Mouse (Mus musculus): ENCODE data around the gene Wfdc1. TPM values are rescaled to one million over a fixed set of nuclear protein-coding genes. Genes with fewer than 3 reads are reported as not detected.

Gene Wfdc1
- total and polyA plus RNA-seq, 3 experiments: not detected

DNA sequence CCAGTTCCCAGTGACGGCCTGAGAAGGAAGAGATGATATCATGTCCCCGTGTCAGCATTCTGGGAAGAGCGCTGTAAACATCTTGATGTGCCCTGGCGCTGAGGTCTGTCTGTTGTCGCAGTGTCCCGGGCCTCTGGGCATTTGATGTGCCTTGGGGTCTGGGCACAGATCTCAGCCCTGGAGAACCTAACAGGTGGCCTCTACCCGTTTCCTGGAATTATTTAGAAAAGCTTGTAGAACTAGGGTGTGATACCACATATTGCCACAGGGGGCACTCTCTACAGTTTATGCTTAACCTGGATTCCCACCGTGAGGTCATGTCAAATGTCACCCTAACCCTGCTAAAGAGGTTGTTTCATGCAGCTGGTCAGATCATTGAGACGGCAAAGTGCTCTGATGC is 51.6 kb downstream of the Wfdc1 start:
- no peak overlapping the region for H3K4me3 ChIP-seq (replicated peaks in 1 of 3; ENCODE audit: low read depth in 2 of 3, low read length in 2 of 3, poor library complexity in 1 of 3)
- no peaks in the 10 kb centered on the region for H3K36me3 ChIP-seq (replicated peaks in 1 of 2; ENCODE audit: control insufficient read depth in 1 of 2, insufficient read depth in 1 of 2, low read length in 1 of 2)
- H3K9me3 ChIP-seq (replicated peaks; ENCODE audit: low read length): no peaks in the 10 kb centered on the region
- peak; percentile 61 to 83 for TF ChIP-seq CTCF (conservative IDR thresholded peaks at IDR 0.05 in 1 of 2, IDR thresholded peaks at IDR 0.05 in 1 of 2; ENCODE audit: low read depth in 2 of 2, low read length in 2 of 2)
- TF ChIP-seq SIN3A (IDR thresholded peaks at IDR 0.05; ENCODE audit: low read length): no peak
- TF ChIP-seq RAD21 (IDR thresholded peaks at IDR 0.05; ENCODE audit: low read depth, low read length): peak; percentile 13
- in situ Hi-C loops (cut with MboI; ENCODE audit: low pct_ligation_motif_present, low pct_unique_long_range_greater_than_20kb, low sequenced_read_pairs): no loop called here
- peaks cover 0 to 5% of the 10 kb centered on the region in 2 experiments; a peak in 2 of 4 replicates for H3K4me1 ChIP-seq (ENCODE audit: control insufficient read depth in 1 of 2, insufficient read depth in 2 of 2)
- H3K27ac ChIP-seq (ENCODE audit: insufficient read depth, low read depth): no peak overlapping the region
- no peaks in the 10 kb centered on the region for H3K79me2 ChIP-seq (replicated peaks; ENCODE audit: control insufficient read depth, extremely low read depth, insufficient read depth, poor library complexity, severe bottlenecking)
- no peak overlapping the region for H3K4me2 ChIP-seq (ENCODE audit: insufficient read depth, low read depth, poor library complexity, severe bottlenecking)
- H3K9ac ChIP-seq (ENCODE audit: insufficient read depth, low read depth): no peak overlapping the region
- peak; percentile 55 for DNase-seq (ENCODE audit: extremely low read depth)
- peaks cover 64% of the 10 kb centered on the region for H3K27me3 ChIP-seq (replicated peaks)
- dilution Hi-C loops (cut with MboI; ENCODE audit: extremely low pct_ligation_motif_present, extremely low pct_unique_long_range_greater_than_20kb, low sequenced_read_pairs): no loop called here

DNA sequence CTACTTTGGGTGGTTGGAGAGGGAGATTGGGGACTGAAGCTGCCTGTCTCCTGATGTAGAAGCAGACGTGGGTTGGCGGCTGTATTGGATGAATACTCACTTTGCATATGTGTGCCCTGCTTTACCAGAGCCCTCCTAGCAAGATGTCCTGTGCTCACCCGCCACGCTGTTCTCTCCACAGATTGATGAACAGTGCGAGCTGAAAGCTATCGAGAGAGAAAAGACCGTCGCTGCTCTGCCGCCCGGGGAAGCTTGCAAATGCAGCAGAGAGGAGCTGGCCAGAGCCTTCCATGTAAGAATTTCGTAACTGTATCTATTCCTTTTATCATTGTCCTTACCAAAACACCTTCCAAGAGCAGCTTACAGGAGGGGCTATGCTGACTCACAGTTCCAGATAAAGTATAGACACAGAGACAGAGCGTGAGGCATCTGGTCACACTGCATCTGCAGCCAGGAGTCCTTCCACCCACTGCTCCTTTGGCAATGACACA is 52.9 kb downstream of the Wfdc1 start:
- DNase-seq (ENCODE audit: extremely low read depth): no peak
- in situ Hi-C loops (cut with MboI; ENCODE audit: low pct_ligation_motif_present, low pct_unique_long_range_greater_than_20kb, low sequenced_read_pairs): no loop called here
- TF ChIP-seq NELFE (IDR thresholded peaks at IDR 0.05; ENCODE audit: low read depth, low read length) (no peak), MYC (IDR thresholded peaks at IDR 0.05; ENCODE audit: low read depth, low read length) (no peak), MAX (IDR thresholded peaks at IDR 0.05; ENCODE audit: low read length) (no peak), MXI1 (IDR thresholded peaks at IDR 0.05; ENCODE audit: low read depth, low read length) (no peak), ZKSCAN1 (IDR thresholded peaks at IDR 0.05; ENCODE audit: borderline replicate concordance, low read depth, low read length) (no peak), SMC3 (IDR thresholded peaks at IDR 0.05; ENCODE audit: low read depth, low read length) (no peak), IRF4 (IDR thresholded peaks at IDR 0.05; ENCODE audit: low read depth, low read length) (no peak), EP300 (IDR thresholded peaks at IDR 0.05; ENCODE audit: low read length) (no peak), USF2 (conservative IDR thresholded peaks at IDR 0.05; ENCODE audit: low read depth, low read length) (no peak), MEF2A (IDR thresholded peaks at IDR 0.05; ENCODE audit: borderline replicate concordance, low read depth, low read length) (no peak), SIN3A (IDR thresholded peaks at IDR 0.05; ENCODE audit: low read length) (no peak), ZNF384 (IDR thresholded peaks at IDR 0.05; ENCODE audit: low read depth, low read length) (no peak), POLR2AphosphoS2 (IDR thresholded peaks at IDR 0.05; ENCODE audit: low read depth, low read length) (no peak)
- no peaks in the 10 kb centered on the region for H3K79me2 ChIP-seq (replicated peaks; ENCODE audit: control insufficient read depth, extremely low read depth, insufficient read depth, poor library complexity, severe bottlenecking)
- H3K36me3 ChIP-seq (replicated peaks in 1 of 2; ENCODE audit: control insufficient read depth in 1 of 2, insufficient read depth in 1 of 2, low read length in 1 of 2): no peaks in the 10 kb centered on the region
- peaks cover 7 to 10% of the 10 kb centered on the region in 2 experiments; a peak in 3 of 4 replicates for H3K4me1 ChIP-seq (ENCODE audit: control insufficient read depth in 1 of 2, insufficient read depth in 2 of 2)
- no peak overlapping the region for H3K9ac ChIP-seq (ENCODE audit: insufficient read depth, low read depth)
- no peak overlapping the region for H3K4me2 ChIP-seq (ENCODE audit: insufficient read depth, low read depth, poor library complexity, severe bottlenecking)
- H3K4me3 ChIP-seq (replicated peaks in 1 of 3; ENCODE audit: low read depth in 2 of 3, low read length in 2 of 3, poor library complexity in 1 of 3): no peak overlapping the region
- dilution Hi-C loops (cut with MboI; ENCODE audit: extremely low pct_ligation_motif_present, extremely low pct_unique_long_range_greater_than_20kb, low sequenced_read_pairs): no loop called here
- H3K27ac ChIP-seq (ENCODE audit: insufficient read depth, low read depth): no peak overlapping the region
- no peaks in the 10 kb centered on the region for H3K9me3 ChIP-seq (replicated peaks; ENCODE audit: low read length)
- H3K27me3 ChIP-seq (replicated peaks): peaks cover 58% of the 10 kb centered on the region

DNA sequence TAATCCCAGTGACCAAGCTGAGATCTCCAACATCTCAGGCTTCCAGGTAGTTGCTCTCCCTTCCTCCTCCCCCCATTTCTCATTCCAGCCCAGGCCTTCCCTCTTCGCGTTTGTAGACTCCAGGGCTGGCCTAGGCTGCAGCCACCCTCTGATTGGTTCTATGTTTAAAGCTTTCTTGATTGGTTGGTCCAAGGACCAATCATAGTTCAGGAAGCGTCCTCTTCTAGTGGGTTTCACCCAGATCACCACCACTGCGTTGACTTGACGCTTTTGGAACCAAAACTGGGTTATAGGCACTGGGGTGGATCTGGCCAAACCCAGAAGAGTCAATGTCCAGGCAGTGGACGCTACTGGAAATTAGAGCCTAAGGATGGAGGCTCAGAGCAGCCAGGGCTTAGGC is 56.2 kb downstream of the Wfdc1 start:
- in situ Hi-C loops (cut with MboI; ENCODE audit: low pct_ligation_motif_present, low pct_unique_long_range_greater_than_20kb, low sequenced_read_pairs): no loop called here
- H3K4me3 ChIP-seq (replicated peaks in 1 of 3; ENCODE audit: low read depth in 2 of 3, low read length in 2 of 3, poor library complexity in 1 of 3): no peak overlapping the region
- no peaks in the 10 kb centered on the region for H3K9me3 ChIP-seq (replicated peaks; ENCODE audit: low read length)
- no peaks in the 10 kb centered on the region for H3K36me3 ChIP-seq (replicated peaks in 1 of 2; ENCODE audit: control insufficient read depth in 1 of 2, insufficient read depth in 1 of 2, low read length in 1 of 2)
- no peak overlapping the region for H3K9ac ChIP-seq (ENCODE audit: insufficient read depth, low read depth)
- peaks cover 48% of the 10 kb centered on the region for H3K27me3 ChIP-seq (replicated peaks)
- H3K79me2 ChIP-seq (replicated peaks; ENCODE audit: control insufficient read depth, extremely low read depth, insufficient read depth, poor library complexity, severe bottlenecking): no peaks in the 10 kb centered on the region
- no peak overlapping the region for H3K4me2 ChIP-seq (ENCODE audit: insufficient read depth, low read depth, poor library complexity, severe bottlenecking)
- peaks cover 7% of the 10 kb centered on the region in 2 experiments; a peak in 2 of 4 replicates for H3K4me1 ChIP-seq (ENCODE audit: control insufficient read depth in 1 of 2, insufficient read depth in 2 of 2)
- no peak for TF ChIP-seq MAZ (IDR thresholded peaks at IDR 0.05; ENCODE audit: low read depth, low read length)
- TF ChIP-seq CTCF (conservative IDR thresholded peaks at IDR 0.05 in 1 of 2, IDR thresholded peaks at IDR 0.05 in 1 of 2; ENCODE audit: low read depth in 2 of 2, low read length in 2 of 2): no peak
- TF ChIP-seq RCOR1 (conservative IDR thresholded peaks at IDR 0.05; ENCODE audit: low read depth, low read length): no peak
- no peak for TF ChIP-seq MAFK (IDR thresholded peaks at IDR 0.05; ENCODE audit: insufficient replicate concordance, low read length)
- no peak for TF ChIP-seq IRF4 (IDR thresholded peaks at IDR 0.05; ENCODE audit: low read depth, low read length)
- TF ChIP-seq TBP (conservative IDR thresholded peaks at IDR 0.05; ENCODE audit: low read depth, low read length): no peak
- TF ChIP-seq UBTF (IDR thresholded peaks at IDR 0.05; ENCODE audit: low read depth, low read length): no peak
- TF ChIP-seq JUN (IDR thresholded peaks at IDR 0.05; ENCODE audit: insufficient read depth, low read depth, low read length): no peak
- no peak for TF ChIP-seq MYC (IDR thresholded peaks at IDR 0.05; ENCODE audit: low read depth, low read length)
- no peak for TF ChIP-seq ZKSCAN1 (IDR thresholded peaks at IDR 0.05; ENCODE audit: borderline replicate concordance, low read depth, low read length)
- no peak for TF ChIP-seq ETS1 (conservative IDR thresholded peaks at IDR 0.05; ENCODE audit: low read depth, low read length)
- dilution Hi-C loops (cut with MboI; ENCODE audit: extremely low pct_ligation_motif_present, extremely low pct_unique_long_range_greater_than_20kb, low sequenced_read_pairs): no loop called here
- no peak for DNase-seq (ENCODE audit: extremely low read depth)
- H3K27ac ChIP-seq (ENCODE audit: insufficient read depth, low read depth): no peak overlapping the region
